Mouse (Mus musculus): Measurements from ENCODE around the gene Tnfrsf25. TPM values are rescaled to one million over a fixed set of nuclear protein-coding genes. Genes with fewer than 3 reads are reported as not detected.
A peak's percentile ranks its signal among the peaks of the same experiment; 100 is the strongest.

Gene Tnfrsf25
- total RNA-seq, 2 experiments from 2014 or later = 1.2 TPM

- no peak for DNase-seq
Measured at GRCm38 (mm10) chr4:152143632-152144031, 27.9 kb downstream of the Tnfrsf25 start.

- no peak for DNase-seq
Measured at GRCm38 (mm10) chr4:152145473-152145872, 29.7 kb downstream of the Tnfrsf25 start.

GRCm38 (mm10) chr4:152146033-152146827, 30.5 kb downstream of the Tnfrsf25 start:
- no peak for DNase-seq

GRCm38 (mm10) chr4:152150546-152150945, 34.8 kb downstream of the Tnfrsf25 start:
- DNase-seq = no peak

GRCm38 (mm10) chr4:152151451-152151965, 35.8 kb downstream of the Tnfrsf25 start:
- DNase-seq = no peak

- DNase-seq = peak; percentile 45
Measured at GRCm38 (mm10) chr4:152151966-152152544, 36.3 kb downstream of the Tnfrsf25 start, which contains the start of gene Espn. Gene Espn (minus strand): TSS chr4:152152371.

GRCm38 (mm10) chr4:152153771-152154177, 38.0 kb downstream of the Tnfrsf25 start:
- DNase-seq = peak; percentile 70

GRCm38 (mm10) chr4:152155019-152155418, 39.3 kb downstream of the Tnfrsf25 start:
- no peak for DNase-seq

- DNase-seq = no peak
Measured at GRCm38 (mm10) chr4:152157779-152158584, 42.2 kb downstream of the Tnfrsf25 start.

- DNase-seq = no peak
Measured at GRCm38 (mm10) chr4:152158585-152159284, 43.0 kb downstream of the Tnfrsf25 start, which contains the start of gene Hes2. Gene Hes2 (plus strand): TSS chr4:152158867.

GRCm38 (mm10) chr4:152159285-152159678, 43.5 kb downstream of the Tnfrsf25 start:
- DNase-seq = no peak

- no peak for DNase-seq
Measured at GRCm38 (mm10) chr4:152160748-152161147, 45.0 kb downstream of the Tnfrsf25 start.

- DNase-seq = no peak
Measured at GRCm38 (mm10) chr4:152161601-152162000, 45.9 kb downstream of the Tnfrsf25 start.

GRCm38 (mm10) chr4:152162748-152163147, 47.0 kb downstream of the Tnfrsf25 start:
- DNase-seq = no peak

- DNase-seq = peak; percentile 49
Measured at GRCm38 (mm10) chr4:152165036-152165931, 49.5 kb downstream of the Tnfrsf25 start.

GRCm38 (mm10) chr4:152168052-152168451, 52.3 kb downstream of the Tnfrsf25 start:
- DNase-seq = no peak

- no peak for DNase-seq
Measured at GRCm38 (mm10) chr4:152169103-152169502, 53.4 kb downstream of the Tnfrsf25 start.

Measured in gastrocnemius, postnatal 25 days (tissue).